Mouse (Mus musculus) hindbrain, embryonic 10.5 days (tissue): ENCODE data around the gene Fam114a2. TPM values are rescaled to one million over a fixed set of nuclear protein-coding genes. Genes with fewer than 3 reads are reported as not detected.
"Not testable (repeated sequence)": the region's sequence is repeated elsewhere in the genome, so short reads cannot be mapped to it uniquely, and the experiment has no call there.

Source experiments
- DNase-seq: peaks from one replicate; pipeline ENCODE4 v3.0.0-alpha.2; 2017; ENCODE audit warnings: low spot score
- H3K27ac ChIP-seq: fragments of 300-500 bp; sonication (generic); 2 replicates; pipeline ENCODE4 v1.5.1; 2016; ENCODE audit warnings: mild to moderate bottlenecking, moderate library complexity
- H3K27me3 ChIP-seq: fragments of 300-500 bp; sonication (generic); 2 replicates; pipeline ENCODE4 v1.6.1; 2016; ENCODE audit warnings: mild to moderate bottlenecking; ENCODE audit not compliant: poor library complexity, insufficient read depth, severe bottlenecking
- H3K36me3 ChIP-seq: fragments of 300-500 bp; sonication (generic); 2 replicates; pipeline ENCODE4 v1.6.1; 2016; ENCODE audit warnings: mild to moderate bottlenecking, moderate library complexity
- H3K4me1 ChIP-seq: fragments of 300-500 bp; sonication (generic); replicated peaks from 2 replicates; pipeline ENCODE4 v1.6.1; 2016; ENCODE audit warnings: mild to moderate bottlenecking
- H3K4me3 ChIP-seq: fragments of 300-500 bp; sonication (generic); 2 replicates; pipeline ENCODE4 v1.5.1; 2016; ENCODE audit warnings: mild to moderate bottlenecking, moderate library complexity
- H3K9me3 ChIP-seq: fragments of 300-500 bp; sonication (generic); 2 replicates; pipeline ENCODE4 v1.6.1; 2016; ENCODE audit warnings: mild to moderate bottlenecking, moderate library complexity
- WGBS: fragments of 180-500 bp; shearing (Covaris S2); methylation state at CpG from one replicate; pipeline ENCODE4 v1.1.7; 2016; 5-methylcytosine and 5-hydroxymethylcytosine counted together
- polyA plus RNA-seq: library from polyadenylated mRNA; unstranded; fragments of >200 nt; fragmentation: Nextera tagmentation; extraction: Ambion mirVana; gene quantifications from 2 replicates; pipeline ENCODE4 v1.2.1, GENCODE M21; 2016

Gene Fam114a2
- 70.3 and 70.5 TPM in 2 replicates for polyA plus RNA-seq

DNA sequence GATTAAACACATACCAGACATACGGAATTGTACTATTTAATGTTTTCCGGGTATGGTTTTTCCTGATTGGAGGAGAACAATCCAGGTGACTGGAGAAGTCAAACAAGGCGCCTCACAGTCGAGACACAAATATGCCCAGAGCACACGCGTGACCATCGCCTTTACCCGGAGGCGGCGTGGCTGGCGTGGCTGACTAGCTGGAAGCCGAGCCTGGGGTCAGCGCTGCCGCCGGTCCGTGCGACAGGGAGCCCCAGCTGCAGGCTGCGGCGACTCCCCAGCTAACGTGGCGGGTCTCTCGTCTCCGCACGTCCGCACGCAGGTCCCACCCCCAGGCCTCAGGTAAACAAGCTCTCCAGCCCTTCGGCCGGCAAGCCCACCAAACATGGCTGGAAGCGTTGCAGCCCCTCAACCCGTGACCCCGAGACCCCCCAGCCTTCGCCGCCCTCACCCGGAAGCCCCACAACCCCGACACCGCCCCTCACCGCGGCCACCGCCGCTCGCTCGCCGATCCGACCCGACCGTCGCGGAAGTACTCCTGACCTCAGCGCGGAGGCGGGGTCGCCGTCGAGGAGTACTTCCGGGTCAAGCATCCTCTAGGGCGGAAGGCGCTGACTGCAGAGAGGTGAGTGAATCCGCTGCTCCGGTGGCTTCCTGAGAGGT lies at the start of gene Fam114a2, which contains the start of gene Mfap3:
Gene Fam114a2 (minus strand): TSS at position 527 of the 660 bp plus-strand sequence.
Gene Mfap3 (plus strand): TSS at position 574 of the 660 bp plus-strand sequence.
- Histone ChIP-seq H3K4me3 (peak within 1 kb of the TSS; percentile 79), H3K36me3 (peaks cover 38% of the 10 kb centered on the region), H3K27ac (peak within 1 kb of the TSS; percentile 94), H3K27me3 (no peaks in the 10 kb centered on the region), H3K4me1 (peaks cover 18% of the 10 kb centered on the region), H3K9me3 (no peaks in the 10 kb centered on the region)
- peak; percentile 93 for DNase-seq
- under 1% methylated on average over 59 of the region's 59 CpGs for WGBS

DNA sequence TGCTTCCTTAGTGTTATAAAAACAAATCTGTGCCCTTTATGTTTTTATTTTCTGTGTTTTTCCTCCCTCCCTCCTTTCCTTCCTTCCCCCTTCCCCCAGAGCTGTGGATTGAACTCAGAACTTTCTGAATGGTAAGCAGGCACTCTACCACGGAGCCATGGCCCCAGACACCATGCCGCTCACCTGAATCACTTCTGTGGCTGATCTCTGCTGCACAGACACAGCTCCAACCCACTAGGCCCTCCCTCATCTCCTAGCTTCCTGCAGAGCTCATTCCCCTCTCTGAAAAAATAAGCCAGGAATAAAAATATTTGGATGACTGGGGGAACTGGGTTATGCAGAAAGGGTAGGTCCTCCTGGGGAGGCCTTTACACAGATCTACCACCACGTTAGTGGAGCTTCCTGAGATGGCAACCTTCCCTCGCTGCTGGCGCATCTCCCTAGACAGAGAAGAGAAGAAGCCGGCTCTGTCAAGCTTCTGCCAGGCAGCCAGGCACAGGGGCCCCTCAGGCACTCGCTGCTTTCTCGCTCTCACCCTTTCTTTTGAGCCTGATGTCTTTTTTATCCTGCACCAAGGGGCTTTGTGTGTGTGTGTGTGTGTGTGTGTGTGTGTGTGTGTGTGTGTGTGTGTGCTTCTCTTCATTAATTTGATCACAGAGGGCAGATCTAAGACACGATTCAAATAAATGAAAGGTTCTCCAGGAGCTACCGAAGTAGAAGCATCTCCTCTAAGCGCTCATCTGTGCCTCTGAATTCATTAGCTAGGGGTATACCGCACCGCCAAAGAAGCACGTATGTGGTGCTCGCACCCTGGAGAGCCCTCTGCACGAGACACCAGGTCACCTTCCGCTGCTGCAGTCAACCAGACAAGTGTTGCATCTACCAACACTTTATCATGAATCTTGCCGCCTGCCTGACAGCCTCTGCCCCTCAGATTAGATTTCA lies 47.9 kb upstream of the Fam114a2 start:
- Histone ChIP-seq H3K4me3 (0 out of 2 replicates have a peak overlapping the region, but pooled peaks have one; percentile 18), H3K27me3 (no peaks in the 10 kb centered on the region; the same call in 1 of the 2 replicates), H3K4me1 (peaks cover 16% of the 10 kb centered on the region), H3K27ac (peak overlapping the region; percentile 66), H3K9me3 (peaks cover 10% of the 10 kb centered on the region), H3K36me3 (no peaks in the 10 kb centered on the region)
- DNase-seq: peak; percentile 30
- 25% methylated on average over 18 of the region's 18 CpGs for WGBS

DNA sequence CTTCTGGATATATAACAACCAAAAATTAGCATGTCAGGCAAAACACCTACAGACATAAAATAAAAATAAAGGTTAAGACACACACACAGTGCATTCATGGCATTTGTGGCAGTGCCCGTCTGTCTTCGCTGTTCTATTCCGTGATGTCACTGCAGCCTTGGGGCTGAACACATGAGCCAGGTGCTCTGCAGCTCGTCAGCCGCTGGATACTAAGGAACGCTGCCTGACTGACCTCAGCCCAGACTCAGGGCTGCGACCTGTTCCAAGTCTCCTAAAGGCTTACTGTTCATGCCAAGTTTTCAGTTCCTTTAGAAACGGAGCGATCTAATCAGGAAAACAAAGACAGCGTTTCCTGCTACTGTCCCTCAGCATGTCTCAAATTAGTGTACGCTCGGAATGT lies 46.1 kb upstream of the Fam114a2 start:
- DNase-seq: no peak
- Histone ChIP-seq H3K27ac (no peak overlapping the region), H3K4me1 (peaks cover 16% of the 10 kb centered on the region), H3K27me3 (no peaks in the 10 kb centered on the region; the same call in 1 of the 2 replicates), H3K4me3 (no peak overlapping the region), H3K9me3 (peaks cover 1% of the 10 kb centered on the region; the same call in 1 of the 2 replicates), H3K36me3 (no peaks in the 10 kb centered on the region)
- 79% methylated on average over 12 of the region's 12 CpGs for WGBS

DNA sequence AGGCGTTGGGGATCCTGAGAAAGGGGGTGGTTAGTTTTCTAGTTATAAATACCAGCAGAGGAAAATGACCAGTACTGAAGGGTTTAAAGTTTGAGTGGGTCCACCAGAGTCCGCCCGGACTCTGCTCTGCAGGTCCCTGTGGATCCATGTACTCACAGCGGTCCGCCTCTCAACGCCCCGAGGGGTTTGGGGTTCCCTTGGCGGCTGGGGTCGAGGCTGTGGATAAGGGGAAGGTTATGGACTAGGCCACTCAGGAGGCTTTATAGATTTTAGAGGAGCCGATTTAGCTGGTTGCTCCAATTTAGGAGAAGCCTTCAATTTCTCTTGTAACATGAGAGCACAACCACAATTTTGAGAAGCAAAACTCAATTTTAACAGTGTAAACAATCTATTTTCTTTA lies 39.5 kb upstream of the Fam114a2 start:
- not testable (repeated sequence) for H3K27ac ChIP-seq, DNase-seq, H3K4me3 ChIP-seq, H3K9me3 ChIP-seq, H3K27me3 ChIP-seq, H3K36me3 ChIP-seq
- H3K4me1 ChIP-seq: peaks cover 13% of the 10 kb centered on the region
- 95% methylated on average over 10 of the region's 10 CpGs for WGBS

GRCm38 (mm10) chr11:57553015-57553780 lies 34.8 kb upstream of the Fam114a2 start:
- no peaks in the 10 kb centered on the region for H3K36me3 ChIP-seq
- 22% methylated on average over 9 of the region's 9 CpGs for WGBS
- DNase-seq: peak; percentile 59
- H3K4me1 ChIP-seq: peaks cover 37% of the 10 kb centered on the region
- peak overlapping the region; percentile 6 for H3K4me3 ChIP-seq
- H3K27ac ChIP-seq: peak overlapping the region; percentile 88
- H3K9me3 ChIP-seq: 0 out of 2 replicates have a peak, but pooled peaks cover 3% of the 10 kb centered on the region
- no peaks in the 10 kb centered on the region for H3K27me3 ChIP-seq

- Histone ChIP-seq H3K27ac (0 out of 2 replicates have a peak overlapping the region, but pooled peaks have one; percentile 50), H3K4me3 (no peak overlapping the region), H3K9me3 (0 out of 2 replicates have a peak, but pooled peaks cover 3% of the 10 kb centered on the region), H3K36me3 (no peaks in the 10 kb centered on the region), H3K4me1 (peaks cover 56% of the 10 kb centered on the region), H3K27me3 (no peaks in the 10 kb centered on the region)
- no peak for DNase-seq
- 90% methylated on average over 8 of the region's 8 CpGs for WGBS
These were observed 32.6 kb upstream of the Fam114a2 start for GRCm38 (mm10) chr11:57551016-57551415.

GRCm38 (mm10) chr11:57550230-57550629 lies 31.8 kb upstream of the Fam114a2 start:
- WGBS: 90% methylated on average over 2 of the region's 2 CpGs
- H3K9me3 ChIP-seq: 0 out of 2 replicates have a peak, but pooled peaks cover 3% of the 10 kb centered on the region
- no peaks in the 10 kb centered on the region for H3K27me3 ChIP-seq
- H3K36me3 ChIP-seq: no peaks in the 10 kb centered on the region
- H3K4me1 ChIP-seq: peaks cover 56% of the 10 kb centered on the region
- no peak overlapping the region for H3K4me3 ChIP-seq
- H3K27ac ChIP-seq: 0 out of 2 replicates have a peak overlapping the region, but pooled peaks have one; percentile 42
- peak; percentile 20 for DNase-seq

- WGBS: 30% methylated on average over 18 of the region's 18 CpGs
- DNase-seq: peak; percentile 93
- peak overlapping the region; percentile 29 for H3K4me3 ChIP-seq
- no peaks in the 10 kb centered on the region for H3K27me3 ChIP-seq
- no peaks in the 10 kb centered on the region for H3K36me3 ChIP-seq
- H3K4me1 ChIP-seq: peaks cover 53% of the 10 kb centered on the region
- peak overlapping the region; percentile 83 for H3K27ac ChIP-seq
- 0 out of 2 replicates have a peak, but pooled peaks cover 3% of the 10 kb centered on the region for H3K9me3 ChIP-seq
These were observed 30.5 kb upstream of the Fam114a2 start for GRCm38 (mm10) chr11:57548618-57549550.

DNA sequence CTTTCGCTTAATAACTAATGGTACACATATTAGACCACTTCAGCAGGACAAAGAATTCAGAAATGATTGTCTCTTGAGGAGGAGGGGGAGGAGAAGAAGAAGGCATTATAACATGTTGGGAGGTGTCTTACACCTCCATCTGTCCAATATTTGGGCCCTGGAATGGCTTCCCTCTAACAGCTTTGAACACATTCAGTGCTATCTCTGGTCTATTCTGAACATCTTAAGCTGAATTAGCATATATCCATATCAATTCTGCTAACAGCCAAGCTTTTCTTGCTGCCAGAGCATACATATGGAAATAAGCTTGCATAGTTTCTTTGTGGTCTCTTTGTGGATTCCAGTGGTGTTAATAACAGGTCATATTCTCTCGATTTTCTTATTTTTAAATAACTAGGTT lies 22.3 kb upstream of the Fam114a2 start:
- no peak overlapping the region for H3K4me3 ChIP-seq
- no peaks in the 10 kb centered on the region for H3K27me3 ChIP-seq
- DNase-seq: no peak
- H3K9me3 ChIP-seq: no peaks in the 10 kb centered on the region
- H3K27ac ChIP-seq: no peak overlapping the region
- H3K36me3 ChIP-seq: no peaks in the 10 kb centered on the region
- H3K4me1 ChIP-seq: no peaks in the 10 kb centered on the region
- 85% methylated on average over 2 of the region's 2 CpGs for WGBS

DNA sequence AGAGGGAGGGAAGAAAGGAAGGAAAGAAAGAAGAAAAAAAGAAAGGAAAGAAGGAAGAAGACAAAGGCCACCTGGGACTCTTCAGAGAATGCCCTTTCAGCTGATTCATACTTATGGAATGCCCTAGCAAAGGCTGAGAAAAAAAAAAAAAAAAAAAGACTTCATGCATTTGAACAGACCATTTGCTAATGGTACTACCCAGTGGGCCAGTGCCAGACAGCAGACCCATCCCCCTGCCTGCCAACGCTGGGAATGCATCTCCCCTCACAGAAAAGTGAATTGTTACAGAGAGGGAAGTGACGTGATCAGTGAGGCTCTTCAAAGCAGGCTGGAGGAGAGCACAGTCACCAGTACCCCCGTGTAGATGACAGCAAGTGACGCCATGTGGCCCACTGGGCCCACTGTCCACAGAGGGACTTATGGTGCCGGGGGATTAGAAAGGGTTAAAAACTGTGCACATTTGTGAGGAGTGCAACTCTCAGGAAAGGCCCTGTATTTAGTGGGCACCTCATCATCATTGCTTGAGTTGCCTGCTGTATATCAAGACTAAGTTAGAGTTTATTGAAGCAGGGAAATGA lies 21.5 kb upstream of the Fam114a2 start:
- no peaks in the 10 kb centered on the region for H3K4me1 ChIP-seq
- DNase-seq: no peak
- H3K27ac ChIP-seq: no peak overlapping the region
- H3K36me3 ChIP-seq: no peaks in the 10 kb centered on the region
- 81% methylated on average over 5 of the region's 5 CpGs for WGBS
- no peaks in the 10 kb centered on the region for H3K9me3 ChIP-seq
- no peaks in the 10 kb centered on the region for H3K27me3 ChIP-seq
- H3K4me3 ChIP-seq: no peak overlapping the region

- peaks cover 33% of the 10 kb centered on the region for H3K36me3 ChIP-seq
- H3K4me1 ChIP-seq: peaks cover 15% of the 10 kb centered on the region
- whole genome bisulfite sequencing: 91% methylated on average over 5 of the region's 5 CpGs
- no peak overlapping the region for H3K4me3 ChIP-seq
- H3K27me3 ChIP-seq: no peaks in the 10 kb centered on the region
- no peak overlapping the region for H3K27ac ChIP-seq
- no peak for DNase-seq
- no peaks in the 10 kb centered on the region for H3K9me3 ChIP-seq
These were observed 17.5 kb upstream of the Fam114a2 start for GRCm38 (mm10) chr11:57535912-57536311.
